Mouse (Mus musculus) myocyte (in vitro differentiated cells): Measurements from ENCODE around the gene 1810010D01Rik. TPM values are rescaled to one million over a fixed set of nuclear protein-coding genes. Genes with fewer than 3 reads are reported as not detected.

Experiments
- H3K27me3 ChIP-seq: one replicate; pipeline ENCODE4 v1.6.1; 2011; ENCODE audit not compliant: control insufficient read depth, insufficient read depth, insufficient read length
- H3K36me3 ChIP-seq: one replicate; pipeline ENCODE4 v1.6.1; 2011; ENCODE audit not compliant: control insufficient read depth, insufficient read depth
- H3K4me2 ChIP-seq: one replicate; pipeline ENCODE4 v1.6.1; 2011; ENCODE audit warnings: low read depth, control low read depth
- H3K4me3 ChIP-seq: one replicate; pipeline ENCODE4 v1.5.1; 2011; ENCODE audit warnings: mild to moderate bottlenecking, control low read depth, moderate library complexity
- H3K79me2 ChIP-seq: one replicate; pipeline ENCODE4 v1.6.1; 2011; ENCODE audit not compliant: control insufficient read depth, insufficient read depth
- H3ac ChIP-seq: one replicate; pipeline ENCODE4 v1.6.1; 2011; ENCODE audit not compliant: control insufficient read depth, insufficient read length
- CEBPB ChIP-seq: IDR thresholded peaks from 2 replicates; pipeline ENCODE4 v1.6.1; 2011; ENCODE audit warnings: mild to moderate bottlenecking, moderate library complexity; ENCODE audit not compliant: poor library complexity, insufficient read depth, severe bottlenecking
- E2F4 ChIP-seq: IDR thresholded peaks from one replicate; pipeline ENCODE4 v1.6.1; 2011; ENCODE audit warnings: mild to moderate bottlenecking, control low read depth, moderate library complexity; ENCODE audit not compliant: insufficient read depth
- MAX ChIP-seq: IDR thresholded peaks from one replicate; pipeline ENCODE4 v1.6.1; 2011; ENCODE audit warnings: low read depth, mild to moderate bottlenecking, control low read depth
- MYOD1 ChIP-seq, 3 experiments: IDR thresholded peaks; one replicate each; pipeline ENCODE4 v1.6.1; 2011; ENCODE audit warnings: control low read depth in 2 of 3, low read depth in 2 of 3, mild to moderate bottlenecking in 2 of 3, moderate library complexity in 1 of 3; ENCODE audit not compliant: insufficient read length in 2 of 3, control insufficient read depth in 1 of 3
- MYOG ChIP-seq, 3 experiments: IDR thresholded peaks; one replicate each; pipeline ENCODE4 v1.6.1; 2011; ENCODE audit warnings: control low read depth in 2 of 3, low read depth in 2 of 3, mild to moderate bottlenecking in 2 of 3; ENCODE audit not compliant: insufficient read length in 2 of 3, control insufficient read depth in 1 of 3, insufficient read depth in 1 of 3
- POLR2A ChIP-seq: IDR thresholded peaks from one replicate; pipeline ENCODE4 v1.6.1; 2011; ENCODE audit warnings: low read depth, mild to moderate bottlenecking, control low read depth, moderate library complexity; ENCODE audit not compliant: insufficient read length
- POLR2AphosphoS2 ChIP-seq: IDR thresholded peaks from one replicate; pipeline ENCODE4 v1.6.1; 2011; ENCODE audit warnings: low read depth, control low read depth; ENCODE audit not compliant: insufficient read length
- REST ChIP-seq: IDR thresholded peaks from one replicate; pipeline ENCODE4 v1.6.1; 2011; ENCODE audit warnings: mild to moderate bottlenecking, control low read depth, moderate library complexity; ENCODE audit not compliant: insufficient read depth, insufficient read length
- SRF ChIP-seq: IDR thresholded peaks from one replicate; pipeline ENCODE4 v1.6.1; 2011; ENCODE audit warnings: low read depth; ENCODE audit not compliant: control insufficient read depth, insufficient read length
- TCF12 ChIP-seq: IDR thresholded peaks from one replicate; pipeline ENCODE4 v1.6.1; 2011; ENCODE audit warnings: mild to moderate bottlenecking, control low read depth; ENCODE audit not compliant: poor library complexity, insufficient read depth, severe bottlenecking
- TCF3 ChIP-seq: IDR thresholded peaks from one replicate; pipeline ENCODE4 v1.6.1; 2011; ENCODE audit warnings: low read depth, control low read depth; ENCODE audit not compliant: insufficient read length
- USF1 ChIP-seq: IDR thresholded peaks from one replicate; pipeline ENCODE4 v1.6.1; 2011; ENCODE audit warnings: low read depth, mild to moderate bottlenecking, control low read depth, moderate library complexity
- polyA plus RNA-seq: library from polyadenylated mRNA; unstranded; fragments of >200 nt; fragmentation: generic; extraction: Trizol; gene quantifications from one replicate; pipeline ENCODE4 v1.2.1, GENCODE M21; 2012; ENCODE audit warnings: missing spikeins

1810010D01Rik gene
- polyA plus RNA-seq, 1 experiment, result not detected

- Histone ChIP-seq H3K79me2 (no peaks in the 10 kb centered on the region), H3K4me2 (no peak overlapping the region), H3K27me3 (peaks cover 9% of the 10 kb centered on the region), H3K4me3 (no peak overlapping the region), H3ac (no peak overlapping the region), H3K36me3 (no peaks in the 10 kb centered on the region)
- TF ChIP-seq REST (no peak), POLR2AphosphoS2 (no peak), USF1 (no peak), TCF3 (no peak), E2F4 (no peak), CEBPB (no peak)
Observed at GRCm38 (mm10) chr7:145173116-145173515, 34.8 kb downstream of the 1810010D01Rik start.

DNA sequence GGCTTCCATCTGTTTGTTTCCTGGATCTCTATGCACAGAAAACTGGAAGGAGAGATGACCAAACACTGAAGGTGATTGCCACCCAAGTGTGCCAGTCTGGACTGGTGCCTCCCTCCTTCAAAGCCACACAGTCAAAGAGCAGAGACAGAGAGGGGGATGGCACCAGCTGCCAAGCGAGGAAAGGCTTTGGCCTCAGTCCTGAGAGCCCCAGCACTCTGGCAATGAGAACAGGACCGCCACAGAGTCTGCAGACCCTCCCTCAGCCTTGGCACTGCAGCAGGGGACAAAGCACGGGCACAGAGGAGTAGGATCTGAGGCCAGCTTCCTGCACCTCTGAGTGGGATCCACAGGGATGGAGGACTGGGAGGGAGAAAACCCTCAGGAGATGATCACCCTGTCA lies 38.2 kb downstream of the 1810010D01Rik start:
- H3K27me3 ChIP-seq, result peaks cover 11% of the 10 kb centered on the region
- H3K36me3 ChIP-seq, result no peaks in the 10 kb centered on the region
- H3K4me2 ChIP-seq, result no peak overlapping the region
- TF ChIP-seq TCF12 (no peak), USF1 (no peak)
- H3K79me2 ChIP-seq, result no peaks in the 10 kb centered on the region
- no peak overlapping the region for H3ac ChIP-seq
- no peak overlapping the region for H3K4me3 ChIP-seq

- no peak overlapping the region for H3K4me2 ChIP-seq
- TF ChIP-seq REST (no peak), E2F4 (no peak), POLR2AphosphoS2 (no peak), POLR2A (no peak), SRF (no peak), CEBPB (no peak), USF1 (no peak), MYOD1 (IDR thresholded peaks at IDR 0.05; ENCODE audit: control insufficient read depth in 1 of 3, insufficient read length in 2 of 3, low read depth in 2 of 3) (no peak), TCF3 (no peak), MYOG (IDR thresholded peaks at IDR 0.05; ENCODE audit: control insufficient read depth in 1 of 3, insufficient read depth in 1 of 3, insufficient read length in 2 of 3, low read depth in 2 of 3) (no peak), MAX (no peak), TCF12 (no peak)
- no peak overlapping the region for H3ac ChIP-seq
- H3K36me3 ChIP-seq, result no peaks in the 10 kb centered on the region
- no peaks in the 10 kb centered on the region for H3K79me2 ChIP-seq
- no peaks in the 10 kb centered on the region for H3K27me3 ChIP-seq
- H3K4me3 ChIP-seq, result no peak overlapping the region
Observed at GRCm38 (mm10) chr7:145159283-145160240, 48.4 kb downstream of the 1810010D01Rik start.

Other genes starting within 250 kb of the 1810010D01Rik start
- 4.4 TPM for gene Tpcn2, start 75.9 kb upstream of the 1810010D01Rik start, polyA plus RNA-seq
- gene Mrgprf, start 92.7 kb upstream of the 1810010D01Rik start, polyA plus RNA-seq, result 4.4 TPM
- gene Mrgprd, start 106.7 kb upstream of the 1810010D01Rik start, polyA plus RNA-seq, result not detected